Mouse (Mus musculus) limb, embryonic 12.5 days (tissue): ENCODE data around the gene Mid2. TPM values are rescaled to one million over a fixed set of nuclear protein-coding genes. Genes with fewer than 3 reads are reported as not detected.
"Not testable (repeated sequence)": the region's sequence is repeated elsewhere in the genome, so short reads cannot be mapped to it uniquely, and the experiment has no call there.

Experiments
- ATAC-seq: fragments of 200-750 bp; cut with Nextera tagmentation; 2 replicates; pipeline ENCODE4 v1.8.0; 2017; ENCODE audit warnings: low read depth, moderate TSS enrichment; ENCODE audit not compliant: insufficient number of reproducible peaks, insufficient read depth, low FRiP score, low TSS enrichment
- H3K27ac ChIP-seq: fragments of 300-500 bp; sonication (generic); 2 replicates; pipeline ENCODE4 v1.5.1; 2016; ENCODE audit warnings: mild to moderate bottlenecking, moderate library complexity
- H3K27me3 ChIP-seq: fragments of 300-500 bp; sonication (generic); 2 replicates; pipeline ENCODE4 v1.6.1; 2016; ENCODE audit warnings: mild to moderate bottlenecking, moderate library complexity
- H3K36me3 ChIP-seq: fragments of 300-500 bp; sonication (generic); 2 replicates; pipeline ENCODE4 v1.6.1; 2016; ENCODE audit warnings: mild to moderate bottlenecking, moderate library complexity
- H3K4me1 ChIP-seq: fragments of 300-500 bp; sonication (generic); replicated peaks from 2 replicates; pipeline ENCODE4 v1.6.1; 2016
- H3K4me2 ChIP-seq: fragments of 300-500 bp; sonication (generic); 2 replicates; pipeline ENCODE4 v1.6.1; 2016; ENCODE audit warnings: mild to moderate bottlenecking, moderate library complexity
- H3K4me3 ChIP-seq: fragments of 300-500 bp; sonication (generic); replicated peaks from 2 replicates; pipeline ENCODE4 v1.5.1; 2016; ENCODE audit warnings: mild to moderate bottlenecking
- H3K9ac ChIP-seq: fragments of 300-500 bp; sonication (generic); replicated peaks from 2 replicates; pipeline ENCODE4 v1.6.1; 2016; ENCODE audit warnings: mild to moderate bottlenecking, moderate library complexity
- H3K9me3 ChIP-seq: fragments of 300-500 bp; sonication (generic); 2 replicates; pipeline ENCODE4 v1.6.1; 2016; ENCODE audit warnings: mild to moderate bottlenecking, moderate library complexity
- WGBS: fragments of 180-500 bp; shearing (Covaris S2); methylation state at CpG from one replicate; pipeline ENCODE4 v1.1.7; 2016; 5-methylcytosine and 5-hydroxymethylcytosine counted together
- polyA plus RNA-seq: library from polyadenylated mRNA; unstranded; fragments of >200 nt; fragmentation: Nextera tagmentation; extraction: Ambion mirVana; gene quantifications from 2 replicates; pipeline ENCODE4 v1.2.1, GENCODE M21; 2016

Gene Mid2
- polyA plus RNA-seq: 2.2 and 2.3 TPM in 2 replicates

GRCm38 (mm10) chrX:140664479-140665241 lies at the start of gene Mid2:
Mid2 (plus strand) TSS chrX:140664599.
- 19% methylated on average over 51 of the region's 68 CpGs for WGBS
- Histone ChIP-seq H3K4me3 (peak within 1 kb of the TSS; percentile 54), H3K27me3 (peaks cover 67% of the 10 kb centered on the region), H3K4me2 (peak within 1 kb of the TSS; percentile 71), H3K36me3 (no peaks in the 10 kb centered on the region), H3K9ac (peak within 1 kb of the TSS; percentile 61), H3K27ac (no peak within 1 kb of the TSS), H3K9me3 (no peaks in the 10 kb centered on the region), H3K4me1 (no peaks in the 10 kb centered on the region)
- peak; percentile 77 for ATAC-seq

GRCm38 (mm10) chrX:140624875-140625594 lies 39.4 kb upstream of the Mid2 start:
- H3K4me3 ChIP-seq: no peak overlapping the region
- H3K9me3 ChIP-seq: no peaks in the 10 kb centered on the region
- no peaks in the 10 kb centered on the region for H3K36me3 ChIP-seq
- WGBS: 64% methylated on average over 12 of the region's 12 CpGs
- H3K4me2 ChIP-seq: no peak overlapping the region
- ATAC-seq: no peak
- H3K9ac ChIP-seq: no peak overlapping the region
- peaks cover 28% of the 10 kb centered on the region for H3K27me3 ChIP-seq
- no peaks in the 10 kb centered on the region for H3K4me1 ChIP-seq
- no peak overlapping the region for H3K27ac ChIP-seq

GRCm38 (mm10) chrX:140638028-140638427 lies 26.4 kb upstream of the Mid2 start:
- 78% methylated on average over 5 of the region's 5 CpGs for WGBS
- peaks cover 10% of the 10 kb centered on the region; the same call in 1 of the 2 replicates for H3K27me3 ChIP-seq
- H3K36me3 ChIP-seq: no peaks in the 10 kb centered on the region
- no peaks in the 10 kb centered on the region for H3K9me3 ChIP-seq
- H3K4me3 ChIP-seq: no peak overlapping the region
- H3K9ac ChIP-seq: no peak overlapping the region
- H3K4me2 ChIP-seq: no peak overlapping the region
- ATAC-seq: no peak
- H3K4me1 ChIP-seq: no peaks in the 10 kb centered on the region
- H3K27ac ChIP-seq: no peak overlapping the region

- 67% methylated on average over 2 of the region's 2 CpGs for WGBS
- no peak for ATAC-seq
These were observed 24.8 kb upstream of the Mid2 start for GRCm38 (mm10) chrX:140639592-140639991.

GRCm38 (mm10) chrX:140660731-140661130 lies 3.7 kb upstream of the Mid2 start:
- H3K9ac ChIP-seq: no peak overlapping the region
- H3K27me3 ChIP-seq: peaks cover 44% of the 10 kb centered on the region
- 24% methylated on average over 1 of the region's 1 CpGs for WGBS
- H3K4me1 ChIP-seq: no peaks in the 10 kb centered on the region
- no peak overlapping the region for H3K4me2 ChIP-seq
- H3K9me3 ChIP-seq: no peaks in the 10 kb centered on the region
- no peak for ATAC-seq
- H3K27ac ChIP-seq: no peak overlapping the region
- H3K4me3 ChIP-seq: no peak overlapping the region
- no peaks in the 10 kb centered on the region for H3K36me3 ChIP-seq

More at GRCm38 (mm10) chrX:140639592-140639991, 24.8 kb upstream of the Mid2 start:
- Histone ChIP-seq H3K4me3 (no peak overlapping the region), H3K9ac (no peak overlapping the region), H3K4me2 (no peak overlapping the region), H3K27ac (no peak overlapping the region), H3K27me3 (peaks cover 10% of the 10 kb centered on the region), H3K36me3 (no peaks in the 10 kb centered on the region), H3K4me1 (no peaks in the 10 kb centered on the region), H3K9me3 (no peaks in the 10 kb centered on the region)

GRCm38 (mm10) chrX:140663516-140663915 lies 883 bp upstream of the Mid2 start:
- no peak for ATAC-seq
- no peak overlapping the region for H3K27ac ChIP-seq
- no peak overlapping the region for H3K4me3 ChIP-seq
- no peak overlapping the region for H3K9ac ChIP-seq
- no peaks in the 10 kb centered on the region for H3K9me3 ChIP-seq
- H3K4me1 ChIP-seq: no peaks in the 10 kb centered on the region
- no peaks in the 10 kb centered on the region for H3K36me3 ChIP-seq
- WGBS: 81% methylated on average over 2 of the region's 2 CpGs
- no peak overlapping the region for H3K4me2 ChIP-seq
- H3K27me3 ChIP-seq: peaks cover 66% of the 10 kb centered on the region

GRCm38 (mm10) chrX:140665242-140665810 lies 927 bp downstream of the Mid2 start:
- H3K9ac ChIP-seq: peak overlapping the region; percentile 61
- peak; percentile 62 for ATAC-seq
- no peaks in the 10 kb centered on the region for H3K9me3 ChIP-seq
- H3K4me2 ChIP-seq: peak overlapping the region; percentile 71
- no peaks in the 10 kb centered on the region for H3K4me1 ChIP-seq
- H3K36me3 ChIP-seq: no peaks in the 10 kb centered on the region
- peak overlapping the region; percentile 54 for H3K4me3 ChIP-seq
- peaks cover 63% of the 10 kb centered on the region for H3K27me3 ChIP-seq
- H3K27ac ChIP-seq: no peak overlapping the region
- 16% methylated on average over 30 of the region's 47 CpGs for WGBS

- Histone ChIP-seq H3K27ac (no peak overlapping the region), H3K4me1 (no peaks in the 10 kb centered on the region), H3K4me2 (no peak overlapping the region), H3K36me3 (no peaks in the 10 kb centered on the region), H3K9ac (no peak overlapping the region), H3K9me3 (no peaks in the 10 kb centered on the region), H3K4me3 (no peak overlapping the region), H3K27me3 (peaks cover 30% of the 10 kb centered on the region)
- ATAC-seq: no peak
- 82% methylated on average over 5 of the region's 5 CpGs for WGBS
These were observed 11.0 kb downstream of the Mid2 start for GRCm38 (mm10) chrX:140675444-140675843.

GRCm38 (mm10) chrX:140688335-140688734 lies 23.9 kb downstream of the Mid2 start:
- no peaks in the 10 kb centered on the region for H3K4me1 ChIP-seq
- H3K4me3 ChIP-seq: no peak overlapping the region
- ATAC-seq: no peak
- 88% methylated on average over 2 of the region's 2 CpGs for WGBS
- no peaks in the 10 kb centered on the region for H3K9me3 ChIP-seq
- H3K4me2 ChIP-seq: no peak overlapping the region
- H3K36me3 ChIP-seq: no peaks in the 10 kb centered on the region
- H3K9ac ChIP-seq: no peak overlapping the region
- H3K27ac ChIP-seq: no peak overlapping the region
- H3K27me3 ChIP-seq: peaks cover 31% of the 10 kb centered on the region

- WGBS: 63% methylated on average over 6 of the region's 7 CpGs
- H3K9ac ChIP-seq, H3K4me1 ChIP-seq, H3K4me2 ChIP-seq, H3K4me3 ChIP-seq, ATAC-seq, H3K36me3 ChIP-seq, H3K9me3 ChIP-seq, H3K27ac ChIP-seq: not testable (repeated sequence)
- H3K27me3 ChIP-seq: peaks cover 17% of the 10 kb centered on the region
These were observed 33.6 kb downstream of the Mid2 start for GRCm38 (mm10) chrX:140697872-140698463.

GRCm38 (mm10) chrX:140703224-140703623 lies 38.8 kb downstream of the Mid2 start:
- H3K9me3 ChIP-seq: no peaks in the 10 kb centered on the region
- H3K27ac ChIP-seq: no peak overlapping the region
- ATAC-seq: no peak
- H3K36me3 ChIP-seq: no peaks in the 10 kb centered on the region
- peaks cover 23% of the 10 kb centered on the region for H3K27me3 ChIP-seq
- H3K4me3 ChIP-seq: no peak overlapping the region
- no peak overlapping the region for H3K4me2 ChIP-seq
- 93% methylated on average over 1 of the region's 1 CpGs for WGBS
- H3K4me1 ChIP-seq: no peaks in the 10 kb centered on the region
- H3K9ac ChIP-seq: no peak overlapping the region
